Mouse (Mus musculus) liver, adult 2 months (tissue): ENCODE measurements around the gene Cuedc1. TPM values are rescaled to one million over a fixed set of nuclear protein-coding genes. Genes with fewer than 3 reads are reported as not detected.

Experiments used
- DNase-seq: peaks from one replicate; pipeline ENCODE4 v3.0.0-alpha.2; 2011; ENCODE audit warnings: low read depth, low spot score; ENCODE audit errors: extremely low read depth
- H3K27ac ChIP-seq: fragments of 200-500 bp; replicated peaks from 2 replicates; pipeline ENCODE4 v1.5.1; 2012; ENCODE audit warnings: low read depth, mild to moderate bottlenecking, control low read depth, inconsistent platforms, low read length; ENCODE audit not compliant: insufficient read depth
- H3K27me3 ChIP-seq: fragments of 200-500 bp; 2 replicates; pipeline ENCODE4 v1.6.1; 2012; ENCODE audit warnings: mild to moderate bottlenecking, moderate library complexity, low read length, inconsistent platforms; ENCODE audit not compliant: control insufficient read depth, insufficient read depth
- H3K36me3 ChIP-seq: fragments of 200-500 bp; 2 replicates; pipeline ENCODE4 v1.6.1; 2012; ENCODE audit warnings: low read length, inconsistent platforms; ENCODE audit not compliant: control insufficient read depth, insufficient read depth
- H3K4me1 ChIP-seq: fragments of 200-500 bp; 2 replicates; pipeline ENCODE4 v1.6.1; 2011; ENCODE audit warnings: low read length; ENCODE audit not compliant: control insufficient read depth, insufficient read depth
- H3K4me3 ChIP-seq: fragments of 200-500 bp; 2 replicates; pipeline ENCODE4 v1.5.1; 2011; ENCODE audit warnings: low read depth, mild to moderate bottlenecking, control low read depth, low read length, moderate library complexity; ENCODE audit not compliant: insufficient read depth
- H3K79me2 ChIP-seq: fragments of 200-500 bp; 2 replicates; pipeline ENCODE4 v1.6.1; 2012; ENCODE audit warnings: inconsistent platforms, mild to moderate bottlenecking, low read length, moderate library complexity; ENCODE audit not compliant: control insufficient read depth, insufficient read depth
- H3K9ac ChIP-seq: fragments of 200-500 bp; 2 replicates; pipeline ENCODE4 v1.6.1; 2012; ENCODE audit warnings: low read depth, mild to moderate bottlenecking, control low read depth, inconsistent platforms, low read length
- CTCF ChIP-seq: fragments of 200-500 bp; IDR thresholded peaks from 2 replicates; pipeline ENCODE4 v1.5.1; 2011; ENCODE audit warnings: low read depth, low read length, control low read depth
- POLR2A ChIP-seq: fragments of 200-500 bp; IDR thresholded peaks from 2 replicates; pipeline ENCODE4 v1.6.1; 2011; ENCODE audit warnings: low read length, control low read depth; ENCODE audit not compliant: insufficient read depth; ENCODE audit errors: extremely low read depth
- WGBS: fragments of 180-500 bp; shearing (Covaris S2); methylation state at CpG from one replicate; pipeline ENCODE4 v1.1.7; 2018; 5-methylcytosine and 5-hydroxymethylcytosine counted together
- polyA plus RNA-seq: library from polyadenylated mRNA; depleted of rRNA; stranded (reverse); fragments of >200 nt; gene quantifications from 2 replicates; pipeline ENCODE4 v1.2.3, GENCODE M21; 2012
- total RNA-seq: library from RNA; depleted of rRNA; stranded (reverse); fragments of >200 nt; gene quantifications from 2 replicates; pipeline ENCODE4 v1.2.3, GENCODE M21; 2014

Cuedc1 gene
- total and polyA plus RNA-seq, 2 experiments: 1.5 to 1.7 TPM

DNA sequence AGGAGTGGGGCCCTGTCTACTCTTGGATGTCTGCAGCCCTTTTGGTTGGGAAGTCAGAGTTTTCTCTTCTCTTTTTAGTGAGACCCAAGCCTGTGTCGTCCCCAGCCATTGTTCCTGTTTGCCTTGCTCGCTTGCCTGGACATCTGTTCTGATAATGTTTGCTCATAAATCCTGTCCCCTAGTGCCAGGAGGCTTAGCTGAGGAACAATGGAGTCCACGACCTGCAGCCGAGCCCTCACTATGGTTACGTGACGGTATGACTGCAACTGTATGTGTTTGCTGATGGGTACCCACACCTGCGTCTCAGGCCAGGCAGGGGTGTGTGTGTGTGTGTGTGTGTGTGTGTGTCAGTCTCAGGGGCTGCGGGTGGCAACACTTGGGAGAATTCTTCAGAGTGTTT, 44.5 kb downstream of the Cuedc1 start:
- H3K36me3 ChIP-seq: no peaks in the 10 kb centered on the region
- H3K79me2 ChIP-seq: no peaks in the 10 kb centered on the region
- no peak for DNase-seq
- 71% methylated on average over 8 of the region's 8 CpGs for WGBS
- no peak overlapping the region for H3K4me3 ChIP-seq
- peaks cover 8% of the 10 kb centered on the region; the same call in 1 of the 2 replicates for H3K4me1 ChIP-seq
- H3K27ac ChIP-seq: no peak overlapping the region
- H3K9ac ChIP-seq: no peak overlapping the region
- TF ChIP-seq POLR2A (no peak), CTCF (no peak)
- no peaks in the 10 kb centered on the region; the same call in 1 of the 2 replicates for H3K27me3 ChIP-seq

DNA sequence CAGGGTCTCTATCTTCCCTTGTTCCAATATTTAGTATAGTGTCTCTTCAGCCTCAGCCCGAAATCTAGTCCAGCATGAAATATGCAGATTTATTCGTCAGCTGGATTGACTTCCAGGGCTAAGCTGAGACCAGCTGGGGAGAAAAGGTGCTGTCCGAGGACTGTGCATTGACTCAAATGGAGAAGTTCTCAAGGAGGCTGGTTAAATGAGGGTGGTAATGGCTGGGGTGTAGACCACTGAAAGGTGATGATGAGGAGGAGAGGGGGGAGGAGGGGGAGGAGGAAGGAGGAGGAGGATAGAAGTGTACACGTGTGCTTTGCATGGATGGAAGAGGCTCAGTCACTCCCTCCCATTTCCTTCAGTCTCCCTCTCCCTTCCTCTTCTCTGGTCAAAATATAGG, 46.2 kb downstream of the Cuedc1 start:
- H3K27ac ChIP-seq: no peak overlapping the region
- H3K4me1 ChIP-seq: peaks cover 8% of the 10 kb centered on the region; the same call in 1 of the 2 replicates
- no peaks in the 10 kb centered on the region for H3K36me3 ChIP-seq
- no peak overlapping the region for H3K4me3 ChIP-seq
- WGBS: 80% methylated on average over 4 of the region's 4 CpGs
- no peak overlapping the region for H3K9ac ChIP-seq
- no peak for TF ChIP-seq POLR2A
- no peak for TF ChIP-seq CTCF
- H3K27me3 ChIP-seq: no peaks in the 10 kb centered on the region; the same call in 1 of the 2 replicates
- H3K79me2 ChIP-seq: no peaks in the 10 kb centered on the region
- DNase-seq: no peak

DNA sequence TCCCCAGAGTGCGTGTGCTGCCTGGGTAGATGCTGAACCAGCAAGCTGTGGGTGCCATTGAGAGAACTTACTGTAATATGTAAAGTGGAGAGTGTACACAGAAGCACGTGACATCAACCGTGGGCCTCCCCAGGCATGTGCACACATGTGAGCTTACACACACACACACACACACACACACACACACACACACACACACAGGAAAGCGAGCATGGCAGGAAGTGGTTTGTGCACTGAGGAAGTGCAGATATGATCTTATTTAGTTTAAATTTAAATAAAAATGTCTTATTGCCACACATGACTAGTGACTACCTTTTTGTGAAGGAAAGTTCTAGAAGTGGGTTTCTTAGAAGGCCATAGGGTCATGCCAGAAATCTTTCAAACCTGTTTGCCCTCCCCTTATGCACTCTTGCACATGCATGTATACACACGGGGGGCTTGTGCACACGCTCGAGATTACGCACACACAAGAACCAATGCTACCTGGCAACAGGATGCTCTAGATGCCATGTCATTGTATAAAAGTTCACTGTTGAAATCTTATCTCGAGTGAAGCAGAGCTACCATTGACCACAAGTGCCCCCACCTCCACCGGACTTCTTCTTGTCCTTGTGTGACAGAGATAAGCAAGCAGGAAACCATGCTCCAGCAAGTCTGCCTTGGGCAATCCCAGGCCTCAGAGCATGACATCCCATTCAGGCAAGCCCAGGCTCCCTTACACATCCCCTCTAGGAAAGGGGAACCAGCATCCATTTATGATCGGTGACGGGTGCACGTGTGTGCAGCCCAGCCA, 47.6 kb downstream of the Cuedc1 start:
- H3K4me3 ChIP-seq: no peak overlapping the region
- no peaks in the 10 kb centered on the region for H3K79me2 ChIP-seq
- no peak overlapping the region for H3K9ac ChIP-seq
- no peak for DNase-seq
- 0 out of 2 replicates have a peak, but pooled peaks cover 6% of the 10 kb centered on the region for H3K4me1 ChIP-seq
- no peaks in the 10 kb centered on the region for H3K27me3 ChIP-seq
- H3K27ac ChIP-seq: 0 out of 2 replicates have a peak overlapping the region, but pooled peaks have one; percentile 13
- WGBS: 66% methylated on average over 13 of the region's 13 CpGs
- TF ChIP-seq CTCF: no peak
- no peak for TF ChIP-seq POLR2A
- no peaks in the 10 kb centered on the region for H3K36me3 ChIP-seq

DNA sequence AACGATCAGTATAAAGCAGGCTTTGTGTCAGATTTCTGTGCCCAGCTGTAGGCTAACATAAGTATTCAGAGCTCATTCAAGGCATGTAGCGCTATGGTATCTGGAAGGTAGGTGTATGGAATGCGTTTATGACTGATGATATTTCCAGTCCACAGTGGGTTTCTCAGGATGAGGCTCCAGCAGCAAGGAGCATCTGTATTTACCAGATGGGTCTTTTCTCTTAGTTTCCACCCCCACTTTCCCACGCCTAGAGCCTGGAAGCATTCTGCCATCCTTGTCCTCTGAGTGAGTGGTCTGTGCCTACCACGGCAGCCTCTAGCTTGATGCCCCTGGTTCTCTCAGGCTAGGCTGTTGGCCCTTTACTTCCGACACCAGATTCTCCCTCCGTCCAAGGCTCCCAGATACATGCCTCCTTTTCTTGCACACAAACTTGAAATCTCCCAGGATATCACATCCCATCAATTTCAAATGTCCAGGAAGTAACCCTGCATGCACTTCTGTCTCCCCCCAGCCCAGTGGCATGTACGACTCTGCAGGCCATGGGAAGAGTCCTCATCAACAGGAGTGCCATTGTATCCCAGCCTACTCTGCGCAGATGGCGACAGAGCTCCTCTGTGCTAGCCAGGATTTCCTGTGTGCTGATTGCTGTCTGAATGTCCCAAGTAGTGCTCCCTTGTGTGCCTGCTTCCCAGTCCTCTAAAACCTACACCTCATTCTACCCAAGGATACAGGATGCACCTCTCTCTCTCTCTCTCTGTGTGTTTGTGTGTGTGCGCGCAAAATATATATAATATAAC, 48.6 kb downstream of the Cuedc1 start:
- H3K4me1 ChIP-seq: 0 out of 2 replicates have a peak, but pooled peaks cover 6% of the 10 kb centered on the region

DNA sequence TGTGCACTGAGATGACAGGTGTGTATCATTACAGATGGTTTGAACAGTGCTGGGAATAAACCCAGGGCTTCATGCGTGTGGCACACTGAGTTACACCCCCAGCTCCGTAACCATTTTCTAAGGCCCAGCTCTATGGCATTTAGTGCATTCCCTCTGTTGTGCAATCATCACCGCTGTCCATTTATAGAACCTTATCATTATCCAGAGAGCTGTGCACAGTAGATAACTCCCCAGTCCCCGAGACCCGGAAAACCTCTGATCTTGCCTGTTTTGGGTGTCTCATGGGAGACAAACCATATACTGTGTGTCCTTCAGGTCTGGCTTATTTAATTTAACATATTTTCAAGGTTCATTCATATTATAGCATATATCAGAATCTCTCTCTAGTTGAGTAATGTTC, 49.5 kb downstream of the Cuedc1 start:
- no peak for DNase-seq

More for the DNA sequence above, 48.6 kb downstream of the Cuedc1 start:
- Histone ChIP-seq H3K27ac (no peak overlapping the region), H3K27me3 (no peaks in the 10 kb centered on the region), H3K36me3 (no peaks in the 10 kb centered on the region), H3K79me2 (no peaks in the 10 kb centered on the region), H3K4me3 (no peak overlapping the region), H3K9ac (no peak overlapping the region)
- no peak for TF ChIP-seq POLR2A
- no peak for TF ChIP-seq CTCF
- DNase-seq: no peak
- WGBS: 84% methylated on average over 12 of the region's 12 CpGs

More for the DNA sequence above, 49.5 kb downstream of the Cuedc1 start:
- Histone ChIP-seq H3K27ac (peak overlapping the region; percentile 15; the same call in 1 of the 2 replicates), H3K9ac (no peak overlapping the region), H3K79me2 (no peaks in the 10 kb centered on the region), H3K36me3 (no peaks in the 10 kb centered on the region), H3K4me3 (no peak overlapping the region), H3K4me1 (0 out of 2 replicates have a peak, but pooled peaks cover 5% of the 10 kb centered on the region), H3K27me3 (no peaks in the 10 kb centered on the region)
- 67% methylated on average over 5 of the region's 5 CpGs for WGBS
- TF ChIP-seq CTCF (no peak), POLR2A (no peak)
